Mouse (Mus musculus) C2C12 (cell line): ENCODE data around the gene Gm38394. TPM values are rescaled to one million over a fixed set of nuclear protein-coding genes. Genes with fewer than 3 reads are reported as not detected.

Experiments
- H3K27me3 ChIP-seq: one replicate; pipeline ENCODE4 v1.6.1; 2011; ENCODE audit not compliant: control insufficient read depth, insufficient read depth, insufficient read length
- H3K36me3 ChIP-seq: one replicate; pipeline ENCODE4 v1.6.1; 2011; ENCODE audit not compliant: control insufficient read depth, insufficient read depth
- H3K4me3 ChIP-seq: one replicate; pipeline ENCODE4 v1.5.1; 2011; ENCODE audit warnings: mild to moderate bottlenecking, control low read depth; ENCODE audit not compliant: poor library complexity, insufficient read depth, severe bottlenecking
- H3K79me2 ChIP-seq: one replicate; pipeline ENCODE4 v1.6.1; 2011; ENCODE audit not compliant: control insufficient read depth, insufficient read depth
- H3K79me3 ChIP-seq: one replicate; pipeline ENCODE4 v1.6.1; 2011; ENCODE audit warnings: low read depth, control low read depth
- H3ac ChIP-seq: one replicate; pipeline ENCODE3; 2011; ENCODE audit warnings: low read depth; ENCODE audit not compliant: control insufficient read depth, insufficient read length
- CEBPB ChIP-seq: IDR thresholded peaks from one replicate; pipeline ENCODE4 v1.6.1; 2011; ENCODE audit warnings: low read depth, mild to moderate bottlenecking, control low read depth, moderate library complexity
- CTCF ChIP-seq: IDR thresholded peaks from one replicate; pipeline ENCODE4 v1.5.1; 2011; ENCODE audit not compliant: control insufficient read depth, insufficient read depth, insufficient read length
- FOSL1 ChIP-seq: IDR thresholded peaks from one replicate; pipeline ENCODE4 v1.8.0; 2011; ENCODE audit warnings: mild to moderate bottlenecking, low read length; ENCODE audit not compliant: poor library complexity, insufficient read depth, severe bottlenecking
- MAX ChIP-seq: IDR thresholded peaks from one replicate; pipeline ENCODE4 v1.6.1; 2011; ENCODE audit warnings: mild to moderate bottlenecking, control low read depth
- MYOD1 ChIP-seq: IDR thresholded peaks from one replicate; pipeline ENCODE4 v1.6.1; 2011; ENCODE audit warnings: low read depth; ENCODE audit not compliant: control insufficient read depth, insufficient read length
- MYOG ChIP-seq: IDR thresholded peaks from one replicate; pipeline ENCODE4 v1.6.1; 2011; ENCODE audit not compliant: control insufficient read depth, insufficient read length; ENCODE audit errors: extremely low read depth
- USF1 ChIP-seq: IDR thresholded peaks from one replicate; pipeline ENCODE4 v1.6.1; 2011; ENCODE audit warnings: low read depth, mild to moderate bottlenecking, control low read depth, moderate library complexity
- polyA plus RNA-seq: library from polyadenylated mRNA; unstranded; fragments of >200 nt; fragmentation: generic; extraction: Trizol; gene quantifications from one replicate; pipeline ENCODE4 v1.2.1, GENCODE M21; 2012; ENCODE audit warnings: missing spikeins

The Gm38394 gene
- polyA plus RNA-seq, 1 experiment = 2.0 TPM

GRCm38 (mm10) chr1:133662941-133663340 is 1.8 kb upstream of the Gm38394 start:
- no peak for TF ChIP-seq MAX
- no peak for TF ChIP-seq CTCF
- TF ChIP-seq CEBPB = no peak
- TF ChIP-seq MYOD1 = no peak
- no peak for TF ChIP-seq FOSL1
- TF ChIP-seq USF1 = no peak
- no peak for TF ChIP-seq MYOG
- Histone ChIP-seq H3K27me3 (no peaks in the 10 kb centered on the region), H3K36me3 (peaks cover 19% of the 10 kb centered on the region), H3K79me2 (peaks cover 32% of the 10 kb centered on the region), H3K79me3 (peaks cover 28% of the 10 kb centered on the region), H3K4me3 (no peak overlapping the region), H3ac (no peak overlapping the region)

- H3K4me3 ChIP-seq = peak within 1 kb of the TSS; percentile 62
- peaks cover 55% of the 10 kb centered on the region for H3K79me2 ChIP-seq
- no peaks in the 10 kb centered on the region for H3K27me3 ChIP-seq
- TF ChIP-seq MAX (no peak), MYOD1 (no peak), CTCF (no peak), USF1 (no peak), CEBPB (no peak), MYOG (no peak), FOSL1 (no peak)
- peak within 1 kb of the TSS; percentile 79 for H3ac ChIP-seq
- peaks cover 37% of the 10 kb centered on the region for H3K36me3 ChIP-seq
- H3K79me3 ChIP-seq = peaks cover 51% of the 10 kb centered on the region
Observed at GRCm38 (mm10) chr1:133660466-133661202, 484 bp downstream of the Gm38394 start, which contains the start of gene Zbed6. Zbed6 (minus strand) TSS chr1:133660885.

DNA sequence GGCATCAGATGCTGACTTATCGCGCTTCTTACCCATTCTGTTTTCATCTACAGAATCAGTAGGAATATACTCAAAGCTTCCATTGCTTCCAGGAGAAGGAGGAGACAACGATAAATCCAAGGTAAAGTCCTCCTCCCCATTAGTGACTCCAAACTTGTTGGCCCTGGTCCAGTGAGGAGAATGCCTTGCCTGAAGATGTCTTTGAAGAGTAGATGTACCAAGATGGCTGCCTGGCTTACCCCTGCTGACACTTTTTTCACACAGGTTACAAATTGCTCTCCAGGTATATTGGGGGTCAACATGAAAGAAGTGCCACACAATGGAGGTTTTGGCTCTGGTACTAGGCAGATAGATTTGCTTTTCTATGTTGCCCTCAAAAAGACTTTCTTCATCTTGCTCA is 2.2 kb downstream of the Gm38394 start:
- Histone ChIP-seq H3K27me3 (no peaks in the 10 kb centered on the region), H3K36me3 (peaks cover 51% of the 10 kb centered on the region), H3ac (no peak overlapping the region), H3K79me2 (peaks cover 71% of the 10 kb centered on the region), H3K4me3 (no peak overlapping the region), H3K79me3 (peaks cover 67% of the 10 kb centered on the region)
- TF ChIP-seq USF1 (no peak), CTCF (no peak), FOSL1 (no peak), MAX (no peak), CEBPB (no peak), MYOG (no peak), MYOD1 (no peak)

DNA sequence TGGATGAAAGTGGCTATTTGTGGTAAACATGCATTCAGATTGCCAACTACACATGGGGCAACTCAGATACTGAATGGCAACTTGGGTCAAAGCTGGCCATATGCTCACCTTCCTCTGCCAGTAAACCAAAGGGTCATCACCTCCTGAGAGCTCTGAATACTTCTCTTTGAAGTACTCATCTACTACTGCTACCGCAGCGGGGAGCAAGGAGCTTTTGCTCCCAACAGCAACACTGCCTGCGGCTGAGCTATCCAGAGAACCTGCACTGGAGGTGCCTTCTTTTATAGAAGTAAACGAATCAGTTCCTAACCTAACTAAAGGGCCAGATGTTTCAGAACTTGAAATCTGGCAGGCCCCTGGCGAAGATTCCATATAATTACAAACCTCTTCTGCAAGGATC is 4.3 kb downstream of the Gm38394 start:
- no peak for TF ChIP-seq MYOG
- no peak for TF ChIP-seq CEBPB
- TF ChIP-seq FOSL1 = no peak
- no peak for TF ChIP-seq CTCF
- no peak for TF ChIP-seq MAX
- no peak for TF ChIP-seq USF1
- no peak for TF ChIP-seq MYOD1
- Histone ChIP-seq H3K27me3 (no peaks in the 10 kb centered on the region), H3K36me3 (peaks cover 70% of the 10 kb centered on the region), H3K79me3 (peaks cover 85% of the 10 kb centered on the region), H3K4me3 (no peak overlapping the region), H3ac (no peak overlapping the region), H3K79me2 (peaks cover 92% of the 10 kb centered on the region)

DNA sequence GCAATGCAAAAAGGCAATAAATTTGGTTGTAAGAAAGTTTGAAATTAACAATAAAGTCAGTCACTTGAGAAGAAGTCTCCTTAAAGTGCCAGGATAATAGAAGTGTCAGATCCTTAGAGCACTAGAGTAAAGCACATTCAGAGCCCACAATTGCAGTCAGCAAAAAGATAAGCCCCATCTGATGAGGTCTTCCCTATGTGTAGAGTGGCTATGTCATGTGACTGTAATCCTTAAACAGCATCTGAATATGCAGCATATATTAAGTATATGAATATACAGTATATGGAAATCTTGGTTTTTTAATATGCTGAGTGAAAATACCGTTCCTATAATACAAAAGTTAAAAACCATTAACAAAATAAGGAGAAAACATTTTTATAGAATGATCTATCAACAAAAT is 8.1 kb downstream of the Gm38394 start:
- Histone ChIP-seq H3K79me2 (peaks cover 98% of the 10 kb centered on the region), H3K4me3 (no peak overlapping the region), H3ac (no peak overlapping the region), H3K36me3 (peaks cover 83% of the 10 kb centered on the region), H3K79me3 (peaks cover 93% of the 10 kb centered on the region), H3K27me3 (no peaks in the 10 kb centered on the region)
- no peak for TF ChIP-seq MYOG
- no peak for TF ChIP-seq CTCF
- no peak for TF ChIP-seq MYOD1
- no peak for TF ChIP-seq FOSL1
- TF ChIP-seq CEBPB = no peak
- TF ChIP-seq MAX = no peak
- TF ChIP-seq USF1 = no peak
